Mouse (Mus musculus): ENCODE data around the gene Fam222a.

Gene Fam222a

DNA sequence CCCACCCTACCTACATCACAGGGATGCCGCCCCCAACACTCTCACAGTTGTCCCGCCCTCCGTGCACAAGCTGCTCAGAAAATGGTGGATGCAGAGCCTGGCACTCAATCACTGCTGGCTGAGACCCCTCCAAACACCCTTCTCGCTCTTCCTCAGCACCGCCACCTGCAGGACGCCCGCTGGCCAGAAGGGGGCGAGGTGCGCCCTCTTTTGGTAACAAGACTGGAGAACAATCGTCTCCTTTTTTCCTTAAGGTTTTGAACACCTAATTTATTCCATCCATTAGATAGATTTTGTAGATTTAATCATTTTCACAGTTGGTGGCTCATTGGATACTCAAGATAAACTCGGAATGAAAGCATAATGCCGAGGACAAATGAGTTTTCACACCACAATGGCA lies 40.7 kb downstream of the Fam222a start:
- ChIA-PET POLR2A (no interaction called here), CTCF (interaction anchor here in 3 of 4 experiments (0.7 to 3.1 kb wide), 4 partner anchors 10 to 147 kb away, joined by 3 to 11 read pairs (median 3); no protein-coding TSS in a partner anchor)

DNA sequence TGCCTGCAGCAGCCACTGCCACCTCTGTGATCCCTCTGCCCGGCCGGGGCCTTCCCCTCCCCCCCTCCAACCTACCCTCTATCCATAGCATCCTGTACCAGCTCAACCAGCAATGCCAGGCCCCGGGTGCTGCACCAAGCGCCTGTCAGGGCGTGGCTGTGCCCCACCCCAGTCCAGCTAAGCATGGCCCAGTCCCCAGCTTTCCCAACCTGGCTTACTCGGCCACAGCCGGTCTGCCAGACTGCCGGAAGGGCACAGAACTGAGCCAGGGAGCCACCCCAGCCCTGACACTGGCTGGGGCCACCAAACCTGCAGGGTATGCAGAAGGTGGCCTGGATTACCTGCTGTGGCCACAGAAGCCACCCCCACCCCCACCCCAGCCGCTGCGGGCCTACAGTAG lies 43.4 kb downstream of the Fam222a start:
- ChIA-PET CTCF (interaction anchor here in 3 of 4 experiments (0.6 to 2.3 kb wide), 10 partner anchors 8 to 338 kb away, joined by 3 to 17 read pairs (median 4); partner anchors contain the start of gene Foxn4 (in 1 of the 3)), POLR2A (interaction anchor here in 3 of 4 experiments (0.7 to 1.5 kb wide), 5 partner anchors 8 to 181 kb away, joined by 3 to 14 read pairs (median 4); no protein-coding TSS in a partner anchor)

DNA sequence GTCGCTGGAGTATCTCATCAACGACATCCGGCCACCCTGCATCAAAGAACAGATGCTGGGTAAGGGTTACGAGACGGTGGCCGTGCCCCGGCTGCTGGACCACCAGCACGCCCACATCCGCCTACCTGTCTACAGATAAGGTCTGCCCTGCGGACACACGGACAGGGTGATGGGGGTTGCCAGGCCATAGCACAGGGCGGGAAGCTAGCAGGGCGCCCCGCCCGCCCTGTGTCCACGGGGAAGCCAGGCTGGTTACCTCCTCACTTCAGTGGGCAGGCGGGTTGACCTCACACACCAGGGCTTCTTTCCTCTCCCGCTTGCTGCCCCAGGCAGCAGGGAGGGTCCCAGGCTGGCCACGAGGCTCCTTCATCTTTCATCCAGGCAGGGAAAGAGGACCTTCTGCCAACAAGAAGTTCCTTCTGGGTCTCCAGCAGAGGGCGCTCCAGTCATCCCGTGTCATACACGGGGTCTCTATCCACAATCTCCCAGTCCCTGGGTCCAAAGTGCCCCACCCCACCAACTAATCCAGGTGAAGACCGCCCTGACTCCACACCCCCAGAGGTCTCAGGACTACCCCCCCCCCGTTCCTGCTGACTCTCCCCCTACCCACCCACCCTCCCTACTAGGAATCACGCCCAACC lies 44.3 kb downstream of the Fam222a start:
- CTCF ChIA-PET, result interaction anchor here in 3 of 4 experiments (0.5 to 2.4 kb wide), 14 partner anchors 8 to 410 kb away, joined by 3 to 11 read pairs (median 4); partner anchors contain the start of genes Fam222a (in 1 of the 3) and Foxn4 (in 1 of the 3)
- POLR2A ChIA-PET, result no interaction called here

DNA sequence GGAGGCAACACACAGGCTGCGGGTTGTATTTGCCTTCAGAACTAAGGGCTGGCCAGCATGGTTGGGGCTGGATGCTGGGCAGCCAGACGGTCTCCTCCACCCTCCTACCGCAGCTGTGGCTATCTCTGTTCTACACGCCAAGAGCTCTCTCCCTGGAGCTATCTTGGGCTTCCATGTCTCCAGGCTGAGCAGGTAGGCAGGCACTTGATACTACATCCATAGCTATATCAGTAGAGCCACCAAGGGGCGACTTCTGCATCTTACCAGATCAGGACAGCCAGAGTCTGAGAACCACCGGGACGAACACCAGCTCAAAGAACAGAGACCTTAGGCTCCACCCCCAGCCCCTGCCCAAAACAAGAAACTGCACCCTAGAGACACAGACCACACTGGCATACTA lies 47.0 kb downstream of the Fam222a start:
- CTCF ChIA-PET, result interaction anchor here in 3 of 4 experiments (0.6 to 1.3 kb wide), 9 partner anchors 9 to 300 kb away, joined by 3 to 6 read pairs (median 3); no protein-coding TSS in a partner anchor
- POLR2A ChIA-PET, result interaction anchor here in 2 of 4 experiments (0.6 to 1.2 kb wide), 2 partner anchors 54 to 411 kb away, joined by 3 read pairs; no protein-coding TSS in a partner anchor

DNA sequence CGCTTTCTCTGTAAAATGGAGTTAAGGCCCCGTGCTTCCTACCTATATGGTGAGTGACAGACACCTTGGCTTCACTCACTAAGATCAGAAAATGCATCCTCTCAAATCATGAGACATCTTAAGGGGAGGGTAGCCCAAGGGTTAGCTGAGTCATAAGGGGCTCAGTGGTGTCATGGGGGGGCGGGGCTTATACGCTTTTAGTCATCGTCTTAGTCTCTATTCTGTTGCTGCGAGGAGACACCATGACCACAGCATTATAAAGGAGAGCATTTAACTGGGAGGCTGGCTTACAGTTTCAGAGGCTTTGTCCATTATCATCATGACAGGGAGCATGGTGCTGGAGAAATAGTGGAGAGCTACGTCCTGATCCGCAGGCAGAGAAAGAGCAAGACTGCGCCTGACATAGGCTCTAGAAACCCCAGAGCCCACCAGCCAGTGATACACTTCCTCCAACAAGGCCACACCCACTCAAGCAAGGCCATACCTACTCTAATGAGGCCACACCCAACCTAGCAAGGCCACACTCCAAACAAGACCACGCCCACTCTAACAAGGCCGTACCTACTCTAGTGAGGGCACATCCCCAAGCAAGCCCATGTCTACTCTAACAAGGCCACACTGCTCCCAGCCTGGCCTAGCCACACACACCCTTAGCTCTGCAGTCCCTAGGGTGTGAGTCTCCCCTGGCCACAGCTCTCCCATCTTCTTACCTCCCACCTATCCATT lies 48.7 kb downstream of the Fam222a start:
- CTCF ChIA-PET, result interaction anchor here in 2 of 4 experiments (0.5 to 5.2 kb wide), 8 partner anchors 10 to 440 kb away, joined by 3 to 38 read pairs (median 4); partner anchors contain the start of gene Gltp (in 1 of the 2)
- POLR2A ChIA-PET, result interaction anchor here (0.5 to 1.4 kb wide), 10 partner anchors 12 to 549 kb away, joined by 3 to 7 read pairs (median 3); no protein-coding TSS in a partner anchor

DNA sequence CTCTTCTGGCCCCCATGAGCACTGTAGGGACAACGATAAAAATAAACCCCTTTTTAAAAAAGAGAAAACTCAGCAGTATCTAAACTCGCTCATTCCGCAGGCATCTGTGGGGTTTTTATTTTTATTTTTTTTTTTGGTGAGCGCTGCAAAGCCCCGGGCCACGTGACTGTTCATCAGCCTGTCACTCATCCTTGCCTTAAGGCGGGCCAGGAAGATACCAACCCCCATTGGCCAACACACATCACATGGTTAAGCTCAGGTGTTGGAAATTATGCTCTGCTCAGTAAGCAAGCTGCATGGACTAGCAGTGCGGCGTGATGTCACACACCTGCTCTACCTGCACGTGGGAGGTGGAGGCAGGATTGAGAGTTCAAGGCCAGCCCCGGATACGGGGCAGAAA lies 50.0 kb downstream of the Fam222a start:
- POLR2A ChIA-PET, result interaction anchor here in 2 of 4 experiments (0.5 to 1.5 kb wide), 4 partner anchors 13 to 545 kb away, joined by 3 to 6 read pairs (median 3); no protein-coding TSS in a partner anchor
- CTCF ChIA-PET, result interaction anchor here (0.5 to 5.2 kb wide), 24 partner anchors 9 to 1114 kb away, joined by 3 to 38 read pairs (median 4); no protein-coding TSS in a partner anchor

DNA sequence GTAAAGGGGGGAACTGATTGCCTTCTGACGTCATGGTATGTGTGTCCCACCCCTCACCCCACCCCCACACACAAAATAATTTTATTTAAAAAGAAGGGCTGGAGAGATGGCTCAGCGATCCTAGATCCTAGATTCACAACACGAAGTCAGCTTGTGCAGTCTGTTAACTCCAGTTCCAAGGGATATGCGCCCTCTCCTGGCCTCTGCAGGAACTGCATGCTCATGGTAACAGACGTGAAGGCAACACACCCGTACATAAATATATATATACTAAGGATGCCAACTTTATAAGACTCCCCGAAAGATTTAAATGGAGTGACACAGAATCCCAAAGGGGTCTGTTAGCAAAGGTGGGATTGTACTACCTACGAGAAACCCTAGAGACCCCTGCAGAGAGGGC lies 51.0 kb downstream of the Fam222a start:
- ChIA-PET POLR2A (interaction anchor here in 3 of 4 experiments (0.6 to 1.5 kb wide), 13 partner anchors 8 to 444 kb away, joined by 3 to 14 read pairs (median 3); no protein-coding TSS in a partner anchor), CTCF (interaction anchor here (0.5 to 5.2 kb wide), 53 partner anchors 8 to 572 kb away, joined by 3 to 38 read pairs (median 4); partner anchors contain the start of genes Mmab (in 1 of the 4) and Mvk (in 1 of the 4))

DNA sequence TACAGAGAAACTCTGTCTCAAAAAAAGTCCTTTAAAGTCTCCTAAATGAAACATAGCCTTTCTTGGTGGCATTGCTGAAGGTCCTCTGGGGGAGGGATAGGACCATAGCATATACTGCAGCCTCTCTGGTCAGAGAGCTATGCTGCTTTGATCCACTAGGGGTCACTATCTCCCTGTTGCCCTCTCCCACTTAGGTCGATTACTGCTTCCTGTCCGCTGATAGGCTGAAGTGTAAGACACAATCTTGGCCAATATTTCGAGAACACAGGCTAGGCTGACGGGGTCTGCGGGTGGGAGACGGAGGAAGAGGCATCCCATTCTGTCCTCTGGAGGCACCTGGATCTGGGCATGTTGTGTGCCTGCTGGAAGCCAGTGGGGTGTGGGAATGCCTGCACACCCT lies 52.5 kb downstream of the Fam222a start:
- ChIA-PET POLR2A (interaction anchor here in 3 of 4 experiments (0.5 to 1.2 kb wide), 8 partner anchors 50 to 267 kb away, joined by 3 to 4 read pairs (median 3); partner anchors contain the start of genes Fam222a (in 1 of the 3) and Gm9936 (in 1 of the 3)), CTCF (interaction anchor here (0.5 to 5.2 kb wide), 56 partner anchors 8 to 1679 kb away, joined by 3 to 38 read pairs (median 4); partner anchors contain the start of genes 2210016L21Rik (in 1 of the 4) and Gltp (in 1 of the 4))

DNA sequence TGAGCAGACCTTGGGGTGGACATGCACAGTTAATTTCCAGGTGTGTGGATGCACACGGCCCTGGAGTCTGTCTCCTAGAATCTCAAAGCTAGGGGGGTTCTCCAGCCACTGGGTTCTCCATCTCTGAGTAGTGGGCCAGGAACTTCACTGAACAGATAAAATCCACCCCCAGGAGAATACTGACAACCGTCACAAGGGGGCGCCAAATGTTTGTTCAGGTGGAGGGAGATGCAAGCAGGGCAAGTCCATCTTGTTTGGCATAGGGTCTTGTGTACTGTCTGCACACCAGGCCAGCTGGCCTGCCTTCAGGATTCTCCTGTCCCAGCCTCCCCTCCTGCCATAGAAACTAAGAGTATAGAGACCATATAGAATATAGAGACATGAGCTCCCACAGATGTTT lies 57.8 kb downstream of the Fam222a start:
- ChIA-PET POLR2A (interaction anchor here in 2 of 4 experiments (0.6 to 1.6 kb wide), 5 partner anchors 11 to 187 kb away, joined by 3 to 8 read pairs (median 3); no protein-coding TSS in a partner anchor), CTCF (interaction anchor here (0.6 to 5.0 kb wide), 20 partner anchors 8 to 705 kb away, joined by 3 to 41 read pairs (median 3); no protein-coding TSS in a partner anchor)

DNA sequence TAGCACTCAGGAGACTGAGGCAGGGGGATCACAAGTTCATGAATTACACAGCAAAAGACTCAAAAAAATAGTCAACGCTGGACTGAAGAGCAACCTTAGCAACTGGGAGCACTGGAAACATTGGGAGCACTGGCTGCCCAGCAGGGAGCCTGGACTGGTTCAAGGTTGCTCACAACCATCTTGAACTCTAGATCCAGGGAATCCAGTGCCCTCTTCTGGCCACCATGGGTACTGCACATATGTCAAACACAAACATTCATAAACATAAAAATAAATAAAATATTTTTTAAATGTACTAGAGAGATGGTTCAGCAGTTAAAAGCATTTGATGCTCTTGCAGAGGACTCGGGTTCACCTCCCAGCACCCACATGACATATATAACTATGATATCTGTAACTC lies 63.5 kb downstream of the Fam222a start:
- ChIA-PET CTCF (interaction anchor here in 2 of 4 experiments (0.7 to 1.5 kb wide), 6 partner anchors 8 to 21 kb away, joined by 3 to 7 read pairs (median 4); no protein-coding TSS in a partner anchor), POLR2A (interaction anchor here in 1 of 4 experiments (0.9 kb wide), 1 partner anchor 9 kb away, joined by 3 read pairs; no protein-coding TSS in a partner anchor)

DNA sequence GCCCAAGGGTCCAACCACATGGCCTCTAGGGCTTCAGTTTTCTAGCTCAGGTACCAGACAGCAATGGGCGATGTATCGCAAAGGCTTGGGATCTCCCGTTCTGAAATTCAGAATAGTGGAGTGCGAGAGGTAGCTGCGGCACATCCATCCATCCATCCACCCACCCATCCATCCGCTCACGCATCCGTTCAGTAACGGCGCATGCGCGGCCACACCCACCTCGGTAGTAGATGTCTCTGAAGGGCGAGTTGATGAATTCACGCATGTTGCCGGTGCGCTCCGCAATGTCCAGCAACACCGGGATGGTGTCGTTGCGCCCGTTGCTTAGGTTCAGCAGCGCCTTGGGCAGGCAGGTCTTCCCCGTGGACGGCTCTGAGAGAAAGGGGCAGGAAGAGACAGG lies 68.3 kb downstream of the Fam222a start:
- CTCF ChIA-PET, result interaction anchor here in 1 of 4 experiments (1.8 to 6.5 kb wide), 3 partner anchors 9 to 17 kb away, joined by 5 to 41 read pairs (median 10); no protein-coding TSS in a partner anchor
- POLR2A ChIA-PET, result interaction anchor here in 3 of 4 experiments (0.9 to 2.6 kb wide), 6 partner anchors 10 to 95 kb away, joined by 3 to 8 read pairs (median 3); no protein-coding TSS in a partner anchor

DNA sequence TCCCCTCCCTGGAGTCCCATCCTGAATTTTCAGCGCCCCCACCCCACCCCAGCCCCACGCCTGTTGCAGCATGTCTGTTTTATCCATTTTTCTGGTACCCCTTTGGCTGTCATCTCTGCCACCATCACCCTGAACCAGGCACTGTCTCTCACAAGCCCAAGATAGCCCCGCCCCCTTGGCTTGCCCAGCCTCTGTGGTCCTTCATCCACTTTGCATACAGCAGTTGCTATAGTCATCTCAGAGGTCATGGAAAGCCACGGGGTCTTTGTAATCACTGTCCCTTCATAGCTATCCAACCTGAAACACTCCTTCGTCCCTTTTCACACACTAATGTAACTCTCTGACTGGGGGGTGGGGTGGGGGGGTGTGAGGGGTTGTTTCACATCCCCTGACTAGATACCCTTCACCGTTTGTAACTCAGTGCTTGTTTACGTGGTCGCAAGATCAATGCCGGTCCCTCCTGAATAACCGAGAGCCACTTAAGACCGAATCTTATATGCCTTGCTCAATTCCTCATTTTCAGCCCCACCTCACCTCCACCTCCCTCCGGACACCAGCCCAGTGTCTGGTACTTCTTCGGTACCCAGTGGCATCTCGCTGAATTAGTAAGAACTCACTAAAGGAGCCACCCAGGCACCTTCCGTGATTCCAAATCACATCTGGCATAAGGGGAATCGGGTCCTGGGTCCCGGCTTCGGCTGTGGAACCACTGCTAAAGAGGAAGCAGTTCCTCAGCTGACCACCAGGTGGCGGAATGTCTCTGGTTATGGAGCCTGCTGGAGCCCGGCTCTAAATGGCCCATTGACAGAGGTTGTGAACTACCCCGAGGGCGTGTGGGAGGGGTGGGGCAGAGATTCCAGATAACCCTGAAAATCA lies 71.2 kb downstream of the Fam222a start:
- ChIA-PET CTCF (interaction anchor here (0.6 to 6.5 kb wide), 70 partner anchors 8 to 480 kb away, joined by 3 to 41 read pairs (median 4); partner anchors contain the start of genes Gltp (in 3 of the 4), Acads (in 1 of the 4), Fam222a (in 1 of the 4) and Hnf1a (in 1 of the 4)), POLR2A (interaction anchor here in 3 of 4 experiments (0.6 to 1.8 kb wide), 19 partner anchors 10 to 558 kb away, joined by 3 to 7 read pairs (median 3); partner anchors contain the start of gene Gltp (in 1 of the 3))

DNA sequence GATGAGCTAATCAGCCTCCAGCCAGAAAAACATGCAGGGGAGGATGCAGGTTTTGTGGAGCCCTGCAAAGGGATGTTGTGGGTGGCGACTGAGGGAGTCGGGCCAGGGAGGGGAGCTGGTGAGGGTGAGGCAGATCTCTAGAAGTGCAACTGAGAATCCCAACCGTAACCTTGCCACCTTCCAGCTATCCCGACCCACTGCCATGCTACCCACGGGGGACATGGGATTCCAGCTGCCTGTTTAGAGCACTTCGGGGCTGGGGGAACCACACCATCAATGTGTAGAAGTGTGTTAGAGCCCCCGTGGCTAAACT lies 71.8 kb downstream of the Fam222a start:
- CTCF ChIA-PET, result interaction anchor here (0.5 to 6.5 kb wide), 62 partner anchors 8 to 422 kb away, joined by 3 to 41 read pairs (median 4); partner anchors contain the start of genes Gltp (in 3 of the 4), Fam222a (in 1 of the 4), Hnf1a (in 1 of the 4) and Trpv4 (in 1 of the 4)
- POLR2A ChIA-PET, result interaction anchor here in 3 of 4 experiments (0.6 to 1.8 kb wide), 16 partner anchors 11 to 73 kb away, joined by 3 to 6 read pairs (median 3); partner anchors contain the start of gene Gltp (in 1 of the 3)

DNA sequence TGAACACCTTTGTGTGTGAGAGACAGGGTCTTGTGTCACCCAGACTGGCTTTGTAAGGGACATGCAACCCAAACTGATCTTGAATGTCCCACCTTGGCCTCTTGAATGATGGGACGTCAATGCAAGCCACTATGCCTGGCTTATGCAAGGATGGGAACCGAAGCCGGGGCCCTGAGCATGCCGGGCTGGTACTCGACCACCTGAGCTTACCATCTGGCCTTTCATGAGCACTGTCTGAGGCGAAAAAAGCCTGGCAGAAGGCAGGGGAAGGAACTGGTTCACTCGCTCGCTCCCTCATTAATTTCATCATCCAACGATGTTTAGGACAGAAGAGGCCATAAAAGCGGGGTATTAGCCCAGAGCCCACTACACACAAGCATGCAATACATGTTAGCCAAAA lies 73.0 kb downstream of the Fam222a start:
- ChIA-PET POLR2A (no interaction called here), CTCF (interaction anchor here in 1 of 4 experiments (1.8 kb wide), 1 partner anchor 218 kb away, joined by 5 read pairs; no protein-coding TSS in a partner anchor)

DNA sequence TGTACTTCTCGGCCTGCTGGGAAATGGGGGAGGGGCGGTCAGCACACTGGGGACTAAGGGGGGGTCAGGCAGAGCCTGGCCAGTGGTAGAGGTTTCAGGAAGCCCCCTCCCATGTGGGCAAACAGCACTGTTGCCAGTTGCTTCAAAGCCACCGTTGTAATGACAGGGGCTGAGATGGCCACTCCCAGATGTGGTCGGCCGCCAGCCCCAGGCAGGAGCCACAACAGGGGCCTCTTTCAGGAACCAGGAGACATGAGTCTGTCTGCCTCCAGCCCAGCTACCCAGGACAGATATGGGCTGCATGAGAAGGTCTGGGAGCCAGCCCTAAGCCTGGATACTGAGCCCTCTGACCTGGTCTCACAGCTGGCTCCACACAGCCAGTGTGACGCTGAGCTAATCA lies 77.1 kb downstream of the Fam222a start:
- CTCF ChIA-PET, result interaction anchor here in 1 of 4 experiments (0.6 kb wide), 1 partner anchor 260 kb away, joined by 5 read pairs; no protein-coding TSS in a partner anchor

DNA sequence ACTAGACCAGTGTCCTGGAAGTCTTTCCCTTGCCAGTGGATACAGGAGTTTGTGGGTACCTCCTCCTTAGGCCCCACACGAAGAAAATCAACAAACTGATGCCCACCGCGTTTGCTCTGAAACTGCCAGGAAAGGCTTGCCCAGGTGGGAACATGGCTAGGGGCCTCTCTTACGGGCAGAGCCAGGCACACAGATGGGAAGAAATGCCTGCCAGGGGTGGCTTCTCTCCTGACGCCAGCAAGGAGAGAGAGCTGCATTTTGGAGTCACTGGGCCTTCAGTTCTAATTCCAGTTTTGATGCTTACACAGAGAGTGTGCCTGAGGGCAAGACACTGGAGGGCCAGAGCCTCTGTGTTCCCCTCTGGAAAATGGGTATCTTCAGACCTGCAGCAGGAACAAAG lies 78.1 kb downstream of the Fam222a start:
- ChIA-PET POLR2A (interaction anchor here in 2 of 4 experiments (1.0 to 1.6 kb wide), 4 partner anchors 10 to 51 kb away, joined by 3 to 5 read pairs (median 4); no protein-coding TSS in a partner anchor), CTCF (interaction anchor here in 1 of 4 experiments (0.7 to 1.9 kb wide), 4 partner anchors 9 to 22 kb away, joined by 3 to 5 read pairs (median 4); no protein-coding TSS in a partner anchor)

More for the DNA sequence above, 77.1 kb downstream of the Fam222a start:
- POLR2A ChIA-PET, result no interaction called here

All from embryonic stem cell, embryonic (primary cell).